Mouse (Mus musculus) liver, embryonic 14.5 days (tissue): ENCODE measurements at regions not wholly inside any gene's neighbourhood (a gene's known extent, or its start where the extent isn't known, plus 50 kb on each side); places are given as distances from the start of the nearest gene placed in this dataset.

Source experiments
- CTCF ChIP-seq: IDR thresholded peaks from 2 replicates; pipeline ENCODE4 v1.5.1; 2016; ENCODE audit warnings: antibody characterized with exemption, low read depth, control low read depth
- EP300 ChIP-seq: IDR thresholded peaks from 2 replicates; pipeline ENCODE4 v1.6.1; 2016; ENCODE audit warnings: antibody characterized with exemption, low read depth

GRCm38 (mm10) chr1:177562589-177562912, 120.4 kb downstream of the Zbtb18 start:
- TF ChIP-seq CTCF (no peak), EP300 (no peak)
